Mouse (Mus musculus): ENCODE measurements around the gene Gm10337.

DNA sequence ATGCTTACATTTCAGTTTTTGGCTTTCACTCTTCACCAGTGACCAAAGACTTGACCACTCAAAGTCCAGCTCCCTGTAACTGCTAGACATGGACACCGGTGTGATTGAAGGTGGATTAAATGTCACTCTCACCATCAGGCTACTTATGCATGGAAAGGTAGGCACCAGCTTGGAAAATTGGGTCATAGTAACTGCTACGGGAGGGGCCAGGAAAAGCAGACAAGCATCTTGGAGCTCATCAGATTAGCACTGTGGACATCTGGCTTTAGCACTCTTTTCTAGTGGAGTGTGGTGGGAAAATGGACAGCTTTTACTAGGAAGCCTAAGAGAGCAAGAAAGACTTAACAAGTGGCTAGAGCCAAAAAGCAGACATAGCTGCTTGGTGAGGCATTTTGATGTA is 30.3 kb upstream of the Gm10337 start:
- TF ChIP-seq CTCF (IDR thresholded peaks at IDR 0.05; ENCODE audit: borderline replicate concordance, insufficient read depth, low read depth, low read length) (no peak), POLR2A (IDR thresholded peaks at IDR 0.05; ENCODE audit: borderline replicate concordance, insufficient read depth, low read length) (no peak)
